Mouse (Mus musculus) MEL (cell line): ENCODE measurements at regions not wholly inside any gene's neighbourhood (a gene's known extent, or its start where the extent isn't known, plus 50 kb on each side); places are given as distances from the start of the nearest gene placed in this dataset.

ENCODE experiments used
- CHD1 ChIP-seq: IDR thresholded peaks from 2 replicates; pipeline ENCODE4 v1.6.1; 2012; ENCODE audit warnings: low read depth, mild to moderate bottlenecking, inconsistent platforms, low read length, improper control_type of control experiment
- CTCF ChIP-seq, 3 experiments: IDR thresholded peaks in 2 of 3; conservative IDR thresholded peaks in 1 of 3; 2 replicates each; pipeline ENCODE4 v1.5.1; 2011 to 2012; ENCODE audit warnings: low read length in 3 of 3, low read depth in 2 of 3, mild to moderate bottlenecking in 2 of 3, improper control_type of control experiment in 1 of 3, inconsistent platforms in 1 of 3, mixed read lengths in 1 of 3, moderate library complexity in 1 of 3; ENCODE audit not compliant: control insufficient read depth in 1 of 3, insufficient read depth in 1 of 3, poor library complexity in 1 of 3, severe bottlenecking in 1 of 3
- ELF1 ChIP-seq: IDR thresholded peaks from 2 replicates; pipeline ENCODE4 v1.6.1; 2014; ENCODE audit warnings: low read depth, mild to moderate bottlenecking, inconsistent platforms, low read length, improper control_type of control experiment, moderate library complexity
- EP300 ChIP-seq, 2 experiments: IDR thresholded peaks; 2 replicates each; pipeline ENCODE4 v1.6.1; 2011; ENCODE audit warnings: improper control_type of control experiment in 2 of 2, low read length in 2 of 2, low read depth in 1 of 2, mild to moderate bottlenecking in 1 of 2
- MAZ ChIP-seq: IDR thresholded peaks from 2 replicates; pipeline ENCODE4 v1.6.1; 2012; ENCODE audit warnings: low read depth, mild to moderate bottlenecking, inconsistent platforms, low read length, improper control_type of control experiment
- SMC3 ChIP-seq: IDR thresholded peaks from 2 replicates; pipeline ENCODE4 v1.6.1; 2011; ENCODE audit warnings: low read depth, low read length, improper control_type of control experiment
- USF1 ChIP-seq: IDR thresholded peaks from 2 replicates; pipeline ENCODE4 v1.6.1; 2014; ENCODE audit warnings: low read depth, mild to moderate bottlenecking, inconsistent platforms, low read length, improper control_type of control experiment, moderate library complexity
- ZNF384 ChIP-seq: IDR thresholded peaks from 2 replicates; pipeline ENCODE4 v1.6.1; 2012; ENCODE audit warnings: low read depth, mild to moderate bottlenecking, inconsistent platforms, low read length, improper control_type of control experiment

- TF ChIP-seq CTCF (IDR thresholded peaks at IDR 0.05 in 2 of 3, conservative IDR thresholded peaks at IDR 0.05 in 1 of 3; ENCODE audit: control insufficient read depth in 1 of 3, insufficient read depth in 1 of 3, low read depth in 2 of 3, low read length in 3 of 3, poor library complexity in 1 of 3, severe bottlenecking in 1 of 3) (no peak), MAZ (no peak), USF1 (no peak), SMC3 (no peak), ZNF384 (no peak), EP300 (IDR thresholded peaks at IDR 0.05; ENCODE audit: low read depth in 1 of 2, low read length in 2 of 2) (no peak), ELF1 (no peak), CHD1 (no peak)
Observed at GRCm38 (mm10) chr11:45456724-45457123, 395.1 kb upstream of the Clint1 start.
